Mouse (Mus musculus) embryonic facial prominence, embryonic 14.5 days (tissue): ENCODE measurements at regions not wholly inside any gene's neighbourhood (a gene's known extent, or its start where the extent isn't known, plus 50 kb on each side); places are given as distances from the start of the nearest gene placed in this dataset.

Source experiments
- ATAC-seq: fragments of 200-750 bp; cut with Nextera tagmentation; 2 replicates; pipeline ENCODE4 v1.8.0; 2017; ENCODE audit warnings: low read depth, moderate number of reproducible peaks, moderate TSS enrichment
- DNase-seq: peaks from one replicate; pipeline ENCODE4 v3.0.0-alpha.2; 2015; ENCODE audit warnings: low spot score
- H3K27ac ChIP-seq: fragments of 300-500 bp; sonication (generic); replicated peaks from 2 replicates; pipeline ENCODE4 v1.5.1; 2014; ENCODE audit warnings: low read depth, mild to moderate bottlenecking, low read length, moderate library complexity
- H3K27me3 ChIP-seq: fragments of 300-500 bp; sonication (generic); replicated peaks from 2 replicates; pipeline ENCODE4 v1.6.1; 2014; ENCODE audit warnings: low read length; ENCODE audit not compliant: control insufficient read depth, insufficient read depth
- H3K36me3 ChIP-seq: fragments of 300-500 bp; sonication (generic); 2 replicates; pipeline ENCODE4 v1.6.1; 2014; ENCODE audit warnings: low read length, mixed read lengths; ENCODE audit not compliant: control insufficient read depth, insufficient read depth
- H3K4me1 ChIP-seq: fragments of 300-500 bp; sonication (generic); 2 replicates; pipeline ENCODE4 v1.6.1; 2014; ENCODE audit warnings: antibody characterized with exemption, low read length; ENCODE audit not compliant: control insufficient read depth, insufficient read depth
- H3K4me2 ChIP-seq: fragments of 300-500 bp; sonication (generic); 2 replicates; pipeline ENCODE4 v1.6.1; 2014; ENCODE audit warnings: low read depth, mild to moderate bottlenecking, low read length, moderate library complexity, mixed read lengths
- H3K4me3 ChIP-seq: fragments of 300-500 bp; sonication (generic); 2 replicates; pipeline ENCODE4 v1.5.1; 2014; ENCODE audit warnings: low read depth, mild to moderate bottlenecking, low read length
- H3K9ac ChIP-seq: fragments of 300-500 bp; sonication (generic); 2 replicates; pipeline ENCODE4 v1.6.1; 2014; ENCODE audit warnings: low read depth, mild to moderate bottlenecking, low read length, moderate library complexity, mixed read lengths
- H3K9me3 ChIP-seq: fragments of 300-500 bp; sonication (generic); 2 replicates; pipeline ENCODE4 v1.6.1; 2016; ENCODE audit warnings: low read length; ENCODE audit not compliant: control insufficient read depth
- WGBS: fragments of 180-500 bp; shearing (Covaris S2); extraction: QIAGEN DNeasy Blood & Tissue Kit; methylation state at CpG from one replicate; pipeline ENCODE4 v1.1.7; 2014; 5-methylcytosine and 5-hydroxymethylcytosine counted together

GRCm38 (mm10) chr17:83093862-83094261, 121.2 kb upstream of the Pkdcc start:
- no peak overlapping the region for H3K4me3 ChIP-seq
- no peaks in the 10 kb centered on the region for H3K36me3 ChIP-seq
- no peak overlapping the region for H3K27ac ChIP-seq
- H3K4me2 ChIP-seq, result no peak overlapping the region
- no peak for DNase-seq
- H3K9me3 ChIP-seq, result no peaks in the 10 kb centered on the region
- WGBS, result 70% methylated on average over 5 of the region's 5 CpGs
- H3K27me3 ChIP-seq, result peaks cover 15% of the 10 kb centered on the region; the same call in 1 of the 2 replicates
- no peak for ATAC-seq
- H3K9ac ChIP-seq, result no peak overlapping the region
- H3K4me1 ChIP-seq, result peaks cover 12% of the 10 kb centered on the region

- ATAC-seq (no peak), DNase-seq (no peak)
- H3K4me2 ChIP-seq, result no peak overlapping the region
- H3K27me3 ChIP-seq, result peaks cover 12% of the 10 kb centered on the region; the same call in 1 of the 2 replicates
- H3K4me3 ChIP-seq, result no peak overlapping the region
- H3K9me3 ChIP-seq, result no peaks in the 10 kb centered on the region
- no peak overlapping the region for H3K27ac ChIP-seq
- peaks cover 20% of the 10 kb centered on the region for H3K4me1 ChIP-seq
- 47% methylated on average over 8 of the region's 8 CpGs for WGBS
- no peaks in the 10 kb centered on the region for H3K36me3 ChIP-seq
- no peak overlapping the region for H3K9ac ChIP-seq
Observed at GRCm38 (mm10) chr17:83096451-83096850, 118.6 kb upstream of the Pkdcc start.

GRCm38 (mm10) chr17:83097998-83098397, 117.1 kb upstream of the Pkdcc start:
- no peak overlapping the region for H3K4me2 ChIP-seq

GRCm38 (mm10) chr17:83098679-83099413, 116.2 kb upstream of the Pkdcc start:
- Histone ChIP-seq H3K36me3 (no peaks in the 10 kb centered on the region), H3K4me2 (no peak overlapping the region), H3K27ac (peak overlapping the region; percentile 53), H3K9ac (no peak overlapping the region), H3K4me1 (peaks cover 20% of the 10 kb centered on the region), H3K4me3 (no peak overlapping the region), H3K9me3 (no peaks in the 10 kb centered on the region), H3K27me3 (peaks cover 12% of the 10 kb centered on the region; the same call in 1 of the 2 replicates)
- WGBS, result 29% methylated on average over 12 of the region's 12 CpGs
- DNase-seq (peak; percentile 87), ATAC-seq (peak; percentile 58)

More at GRCm38 (mm10) chr17:83097998-83098397, 117.1 kb upstream of the Pkdcc start:
- no peak for ATAC-seq
- Histone ChIP-seq H3K9me3 (no peaks in the 10 kb centered on the region), H3K4me1 (peaks cover 20% of the 10 kb centered on the region), H3K36me3 (no peaks in the 10 kb centered on the region), H3K27ac (no peak overlapping the region), H3K27me3 (peaks cover 12% of the 10 kb centered on the region; the same call in 1 of the 2 replicates), H3K4me3 (no peak overlapping the region), H3K9ac (no peak overlapping the region)
- 71% methylated on average over 16 of the region's 16 CpGs for WGBS
- no peak for DNase-seq

GRCm38 (mm10) chr17:83101035-83101434, 114.1 kb upstream of the Pkdcc start:
- 57% methylated on average over 7 of the region's 7 CpGs for WGBS
- no peak overlapping the region for H3K27ac ChIP-seq

GRCm38 (mm10) chr17:83101756-83102155, 113.3 kb upstream of the Pkdcc start:
- ATAC-seq (no peak), DNase-seq (no peak)
- peaks cover 20% of the 10 kb centered on the region for H3K4me1 ChIP-seq
- no peaks in the 10 kb centered on the region for H3K36me3 ChIP-seq
- no peak overlapping the region for H3K27ac ChIP-seq
- H3K27me3 ChIP-seq, result peaks cover 3% of the 10 kb centered on the region; the same call in 1 of the 2 replicates
- H3K9ac ChIP-seq, result no peak overlapping the region
- no peak overlapping the region for H3K4me2 ChIP-seq
- 84% methylated on average over 14 of the region's 14 CpGs for WGBS
- H3K9me3 ChIP-seq, result no peaks in the 10 kb centered on the region
- H3K4me3 ChIP-seq, result no peak overlapping the region

More at GRCm38 (mm10) chr17:83101035-83101434, 114.1 kb upstream of the Pkdcc start:
- no peaks in the 10 kb centered on the region for H3K9me3 ChIP-seq
- H3K4me2 ChIP-seq, result no peak overlapping the region
- ATAC-seq (no peak), DNase-seq (no peak)
- H3K36me3 ChIP-seq, result no peaks in the 10 kb centered on the region
- no peak overlapping the region for H3K9ac ChIP-seq
- peaks cover 20% of the 10 kb centered on the region for H3K4me1 ChIP-seq
- peaks cover 7% of the 10 kb centered on the region; the same call in 1 of the 2 replicates for H3K27me3 ChIP-seq
- no peak overlapping the region for H3K4me3 ChIP-seq

- peaks cover 9% of the 10 kb centered on the region; the same call in 1 of the 2 replicates for H3K27me3 ChIP-seq
- H3K4me1 ChIP-seq, result peaks cover 16% of the 10 kb centered on the region
- H3K4me2 ChIP-seq, result no peak overlapping the region
- H3K4me3 ChIP-seq, result no peak overlapping the region
- 60% methylated on average over 6 of the region's 6 CpGs for WGBS
- H3K36me3 ChIP-seq, result no peaks in the 10 kb centered on the region
- H3K9ac ChIP-seq, result no peak overlapping the region
- no peak overlapping the region for H3K27ac ChIP-seq
- ATAC-seq (no peak), DNase-seq (no peak)
- no peaks in the 10 kb centered on the region for H3K9me3 ChIP-seq
Observed at GRCm38 (mm10) chr17:83102675-83103412, 112.2 kb upstream of the Pkdcc start.

- Histone ChIP-seq H3K27me3 (peaks cover 9% of the 10 kb centered on the region; the same call in 1 of the 2 replicates), H3K9me3 (no peaks in the 10 kb centered on the region), H3K4me3 (no peak overlapping the region), H3K4me2 (no peak overlapping the region), H3K36me3 (no peaks in the 10 kb centered on the region), H3K4me1 (peaks cover 9% of the 10 kb centered on the region), H3K27ac (no peak overlapping the region), H3K9ac (no peak overlapping the region)
- no peak for ATAC-seq
- no peak for DNase-seq
- 56% methylated on average over 10 of the region's 10 CpGs for WGBS
Observed at GRCm38 (mm10) chr17:83108151-83108550, 106.9 kb upstream of the Pkdcc start.
